Mouse (Mus musculus) liver, postnatal 0 days (tissue): Measurements from ENCODE around the gene Ano9. TPM values are rescaled to one million over a fixed set of nuclear protein-coding genes. Genes with fewer than 3 reads are reported as not detected.

ENCODE experiments used
- ATAC-seq: fragments of 200-750 bp; cut with Nextera tagmentation; 2 replicates; pipeline ENCODE4 v1.8.0; 2017; ENCODE audit warnings: mild to moderate bottlenecking, moderate library complexity
- DNase-seq: peaks from one replicate; pipeline ENCODE4 v3.0.0-alpha.2; 2016
- H3K27ac ChIP-seq: fragments of 300-500 bp; sonication (generic); 2 replicates; pipeline ENCODE4 v1.5.1; 2014; ENCODE audit warnings: antibody characterized with exemption, moderate library complexity, mild to moderate bottlenecking, low read depth
- H3K27me3 ChIP-seq: fragments of 300-500 bp; sonication (generic); 2 replicates; pipeline ENCODE4 v1.6.1; 2014; ENCODE audit warnings: low read length, control low read depth, mixed read lengths; ENCODE audit not compliant: insufficient read depth
- H3K36me3 ChIP-seq: fragments of 300-500 bp; sonication (generic); replicated peaks from 2 replicates; pipeline ENCODE4 v1.6.1; 2014; ENCODE audit warnings: mild to moderate bottlenecking, control low read depth, low read length, moderate library complexity, mixed read lengths; ENCODE audit not compliant: insufficient read depth
- H3K4me1 ChIP-seq: fragments of 300-500 bp; sonication (generic); 2 replicates; pipeline ENCODE4 v1.6.1; 2014; ENCODE audit warnings: antibody characterized with exemption, mild to moderate bottlenecking, control low read depth; ENCODE audit not compliant: insufficient read depth
- H3K4me2 ChIP-seq: fragments of 300-500 bp; sonication (generic); 2 replicates; pipeline ENCODE4 v1.6.1; 2014; ENCODE audit warnings: low read depth, mild to moderate bottlenecking, low read length, moderate library complexity, mixed read lengths
- H3K4me3 ChIP-seq: fragments of 300-500 bp; sonication (generic); 2 replicates; pipeline ENCODE4 v1.5.1; 2014; ENCODE audit warnings: low read depth, low read length
- H3K9ac ChIP-seq: fragments of 300-500 bp; sonication (generic); replicated peaks from 2 replicates; pipeline ENCODE4 v1.6.1; 2014; ENCODE audit warnings: mild to moderate bottlenecking, moderate library complexity
- H3K9me3 ChIP-seq: fragments of 300-500 bp; sonication (generic); 2 replicates; pipeline ENCODE4 v1.6.1; 2016; ENCODE audit warnings: mild to moderate bottlenecking, control low read depth, low read length, mixed read lengths
- CTCF ChIP-seq: sonication (generic); IDR thresholded peaks from 2 replicates; pipeline ENCODE4 v1.5.1; 2016; ENCODE audit warnings: antibody characterized with exemption, low read depth
- EP300 ChIP-seq: IDR thresholded peaks from 2 replicates; pipeline ENCODE4 v1.6.1; 2016; ENCODE audit warnings: antibody characterized with exemption, low read depth, mild to moderate bottlenecking
- WGBS: fragments of 180-500 bp; shearing (Covaris S2); extraction: QIAGEN DNeasy Blood & Tissue Kit; methylation state at CpG from one replicate; pipeline ENCODE4 v1.1.7; 2014; ENCODE audit not compliant: insufficient replicate concordance; 5-methylcytosine and 5-hydroxymethylcytosine counted together
- polyA plus RNA-seq: library from polyadenylated mRNA; unstranded; fragments of >200 nt; fragmentation: Nextera tagmentation; extraction: Ambion mirVana; gene quantifications from 2 replicates; pipeline ENCODE4 v1.2.1, GENCODE M21; 2015

Gene Ano9
- 1.4 and 1.8 TPM in 2 replicates for polyA plus RNA-seq

DNA sequence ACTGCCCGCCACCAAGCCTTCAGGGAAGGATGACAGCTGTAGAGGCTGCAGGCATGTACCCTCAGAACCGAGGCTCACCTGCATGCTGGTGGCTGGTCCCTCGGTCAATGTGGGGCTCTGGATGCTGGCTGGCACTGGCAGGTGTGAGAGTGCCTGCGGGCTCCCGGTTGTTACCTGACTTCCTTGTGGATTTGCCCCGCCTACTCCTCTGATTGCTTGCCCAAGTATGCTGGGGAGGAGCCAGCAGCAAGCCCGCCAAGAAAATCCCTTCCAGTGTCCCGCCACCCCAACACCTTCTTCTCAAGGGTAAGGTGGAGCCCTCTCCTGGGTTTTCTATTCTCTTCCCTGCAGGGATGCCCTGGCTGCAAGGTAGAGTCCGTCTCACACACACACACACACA lies at the start of gene Ano9:
Gene Ano9, minus strand, starts transcription at position 171 of the 400 bp plus-strand sequence.
- WGBS: 39% methylated on average over 9 of the region's 9 CpGs
- no peaks in the 10 kb centered on the region for H3K27me3 ChIP-seq
- H3K9ac ChIP-seq: no peak within 1 kb of the TSS
- ATAC-seq (no peak), DNase-seq (no peak)
- H3K9me3 ChIP-seq: no peaks in the 10 kb centered on the region
- H3K27ac ChIP-seq: no peak within 1 kb of the TSS
- no peak within 1 kb of the TSS for H3K4me2 ChIP-seq
- H3K36me3 ChIP-seq: no peaks in the 10 kb centered on the region
- no peak within 1 kb of the TSS for H3K4me3 ChIP-seq
- no peak for TF ChIP-seq EP300
- TF ChIP-seq CTCF: no peak
- peaks cover 34% of the 10 kb centered on the region for H3K4me1 ChIP-seq

DNA sequence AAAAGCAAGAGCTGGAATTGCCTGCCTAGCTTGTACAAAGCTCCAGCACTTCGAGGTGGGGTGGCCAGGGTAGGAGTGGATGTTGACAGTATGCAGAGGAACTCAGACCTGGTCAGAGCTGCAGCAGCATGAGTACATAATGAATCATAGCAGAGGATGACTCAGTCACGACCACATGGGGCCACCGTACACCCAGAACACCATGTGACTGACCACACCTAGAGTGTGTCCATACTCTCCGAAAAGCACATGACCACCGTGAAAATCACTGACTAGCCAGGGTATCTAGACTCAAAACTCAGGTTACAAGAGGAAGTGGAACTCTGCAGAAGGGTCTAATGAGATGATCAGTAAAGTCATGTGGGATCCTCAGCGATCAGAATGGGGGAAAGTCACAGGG lies 47.2 kb upstream of the Ano9 start:
- 57% methylated on average over 6 of the region's 6 CpGs for WGBS
- H3K36me3 ChIP-seq: peaks cover 51% of the 10 kb centered on the region
- no peak overlapping the region for H3K4me2 ChIP-seq
- DNase-seq (peak; percentile 21), ATAC-seq (peak; percentile 37; the same call in 1 of the 2 replicates)
- H3K27me3 ChIP-seq: no peaks in the 10 kb centered on the region
- H3K4me1 ChIP-seq: peaks cover 27% of the 10 kb centered on the region
- H3K4me3 ChIP-seq: no peak overlapping the region
- H3K9me3 ChIP-seq: no peaks in the 10 kb centered on the region
- no peak overlapping the region for H3K9ac ChIP-seq
- TF ChIP-seq EP300 (no peak), CTCF (no peak)
- H3K27ac ChIP-seq: no peak overlapping the region

DNA sequence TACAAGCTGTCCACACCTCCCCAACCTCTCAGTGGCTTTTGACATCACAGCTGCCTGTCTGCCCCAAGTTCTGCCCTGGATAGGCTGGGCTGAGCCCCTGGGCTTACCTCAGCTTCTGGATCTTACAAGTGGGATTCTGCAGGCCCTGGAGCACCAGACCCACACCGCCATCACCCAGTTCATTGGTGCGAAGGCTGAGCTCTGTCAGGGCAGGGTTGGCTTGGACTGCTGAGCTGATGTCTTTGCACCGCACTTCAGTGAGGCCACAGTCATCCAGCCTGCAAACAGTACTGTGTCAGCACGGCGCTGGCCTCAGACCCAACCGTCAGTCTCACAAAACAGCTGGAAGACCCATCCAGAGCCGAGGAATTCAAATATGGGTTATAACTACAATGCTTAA lies 46.8 kb upstream of the Ano9 start:
- H3K27me3 ChIP-seq: no peaks in the 10 kb centered on the region
- DNase-seq (peak; percentile 13), ATAC-seq (no peak)
- H3K36me3 ChIP-seq: peaks cover 56% of the 10 kb centered on the region
- no peaks in the 10 kb centered on the region for H3K9me3 ChIP-seq
- H3K4me3 ChIP-seq: no peak overlapping the region
- H3K27ac ChIP-seq: no peak overlapping the region
- H3K9ac ChIP-seq: no peak overlapping the region
- H3K4me1 ChIP-seq: peaks cover 23% of the 10 kb centered on the region
- no peak for TF ChIP-seq EP300
- no peak for TF ChIP-seq CTCF
- no peak overlapping the region for H3K4me2 ChIP-seq
- 92% methylated on average over 7 of the region's 7 CpGs for WGBS

DNA sequence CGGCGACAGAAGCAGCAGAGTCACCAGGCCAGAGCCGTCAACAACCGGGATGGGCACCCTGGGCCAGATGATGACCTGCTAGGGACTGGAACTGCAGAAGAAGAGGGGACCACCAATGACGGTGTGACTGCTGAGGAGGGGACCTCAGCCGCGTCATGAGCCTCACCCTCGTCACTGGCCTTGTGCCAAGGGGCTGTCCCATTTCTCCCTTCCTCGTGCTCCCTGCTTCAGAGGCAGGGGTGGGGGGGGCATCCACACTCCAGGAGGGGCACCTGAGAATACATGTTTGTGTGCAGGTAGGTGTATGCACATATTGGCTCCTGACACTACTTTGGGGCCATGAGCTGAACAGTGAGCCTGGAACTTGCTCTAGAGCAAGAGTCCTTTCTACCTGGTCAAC lies 37.8 kb upstream of the Ano9 start:
- Histone ChIP-seq H3K4me2 (no peak overlapping the region), H3K4me1 (no peaks in the 10 kb centered on the region), H3K27ac (no peak overlapping the region), H3K9me3 (no peaks in the 10 kb centered on the region), H3K36me3 (peaks cover 83% of the 10 kb centered on the region), H3K27me3 (no peaks in the 10 kb centered on the region), H3K9ac (no peak overlapping the region), H3K4me3 (no peak overlapping the region)
- 84% methylated on average over 9 of the region's 9 CpGs for WGBS
- TF ChIP-seq CTCF (no peak), EP300 (no peak)
- no peak for DNase-seq
- ATAC-seq: no peak

DNA sequence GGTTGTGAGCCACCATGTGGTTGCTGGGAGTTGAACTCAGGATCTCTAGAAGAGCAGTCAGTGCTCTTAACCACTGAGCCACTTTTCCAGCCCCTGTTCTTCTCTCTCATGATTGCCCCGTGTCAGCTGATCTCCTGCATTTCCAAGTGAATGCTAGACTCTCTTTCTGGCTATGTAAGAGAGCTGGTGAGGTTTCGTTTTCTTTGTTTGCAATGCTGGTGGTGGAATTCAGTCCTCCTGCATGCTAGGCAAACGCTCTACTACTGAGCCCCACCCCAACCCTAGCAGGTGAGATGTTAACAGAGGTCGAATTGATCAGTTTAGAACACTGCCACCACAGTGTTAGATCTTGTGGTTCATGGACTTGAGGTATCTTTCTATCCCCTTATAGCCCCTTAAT lies 31.0 kb upstream of the Ano9 start:
- Histone ChIP-seq H3K27me3 (no peaks in the 10 kb centered on the region), H3K36me3 (peaks cover 82% of the 10 kb centered on the region), H3K4me2 (no peak overlapping the region), H3K9me3 (no peaks in the 10 kb centered on the region), H3K27ac (no peak overlapping the region), H3K4me3 (no peak overlapping the region), H3K4me1 (peaks cover 8% of the 10 kb centered on the region), H3K9ac (no peak overlapping the region)
- WGBS: 75% methylated on average over 4 of the region's 4 CpGs
- ATAC-seq: no peak
- no peak for TF ChIP-seq EP300
- no peak for TF ChIP-seq CTCF
- no peak for DNase-seq

DNA sequence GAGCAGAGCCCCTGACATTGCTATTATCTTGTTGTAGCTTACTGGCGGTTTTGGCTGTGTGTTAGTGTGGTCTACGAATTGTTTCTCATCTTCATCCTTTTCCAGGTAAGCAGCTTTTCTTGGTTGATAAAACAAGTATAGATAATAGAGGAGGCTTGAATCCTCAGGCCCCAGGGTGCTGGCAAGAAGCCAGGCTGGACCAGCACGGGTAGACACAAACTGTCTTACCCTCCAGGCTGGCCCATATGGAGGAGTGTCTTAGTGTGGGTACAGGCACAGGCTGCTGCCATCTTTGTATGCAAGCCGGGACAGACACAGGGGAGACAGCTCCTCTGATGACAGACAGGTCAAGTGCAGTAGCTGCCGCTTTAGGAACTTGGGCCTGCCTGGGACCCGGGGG lies 29.4 kb upstream of the Ano9 start:
- TF ChIP-seq EP300 (no peak), CTCF (no peak)
- peaks cover 8% of the 10 kb centered on the region for H3K4me1 ChIP-seq
- DNase-seq (no peak), ATAC-seq (no peak)
- no peak overlapping the region for H3K4me3 ChIP-seq
- H3K4me2 ChIP-seq: peak overlapping the region; percentile 4; the same call in 1 of the 2 replicates
- no peaks in the 10 kb centered on the region for H3K9me3 ChIP-seq
- H3K27me3 ChIP-seq: no peaks in the 10 kb centered on the region
- 0 out of 2 replicates have a peak overlapping the region, but pooled peaks have one; percentile 13 for H3K9ac ChIP-seq
- WGBS: 72% methylated on average over 6 of the region's 6 CpGs
- no peak overlapping the region for H3K27ac ChIP-seq
- peaks cover 81% of the 10 kb centered on the region for H3K36me3 ChIP-seq

DNA sequence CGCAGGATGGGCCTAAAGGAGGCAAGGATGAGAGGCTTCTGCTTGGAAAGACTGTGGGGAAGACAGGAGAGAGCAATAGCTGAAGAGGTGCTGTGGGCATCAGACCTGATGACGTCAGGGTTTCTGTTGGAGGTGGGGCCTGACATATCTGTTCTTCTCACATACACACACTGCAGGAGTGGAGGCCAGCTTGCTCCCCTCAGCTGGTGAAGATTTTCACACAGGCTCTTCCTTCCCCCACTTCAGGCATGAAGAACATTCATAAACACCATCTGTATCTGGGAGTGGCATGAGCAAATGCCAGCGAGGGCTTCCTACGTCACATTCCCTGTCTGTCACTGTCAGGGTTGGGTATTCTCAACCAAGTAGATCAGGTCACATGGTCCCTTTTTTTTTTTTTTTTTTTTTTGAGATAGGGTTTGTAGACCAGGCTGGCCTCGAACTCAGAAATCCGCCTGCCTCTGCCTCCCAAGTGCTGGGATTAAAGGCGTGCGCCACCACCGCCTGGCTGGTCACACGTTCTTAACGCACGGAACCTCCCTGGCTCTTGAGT lies 28.5 kb upstream of the Ano9 start:
- Histone ChIP-seq H3K9me3 (no peaks in the 10 kb centered on the region), H3K36me3 (peaks cover 78% of the 10 kb centered on the region), H3K4me3 (no peak overlapping the region), H3K27me3 (no peaks in the 10 kb centered on the region), H3K9ac (no peak overlapping the region), H3K4me2 (no peak overlapping the region), H3K27ac (peak overlapping the region; percentile 61), H3K4me1 (peaks cover 9% of the 10 kb centered on the region)
- no peak; the same call in 1 of the 2 replicates for TF ChIP-seq EP300
- no peak for TF ChIP-seq CTCF
- DNase-seq (peak; percentile 59), ATAC-seq (peak; percentile 89)
- 79% methylated on average over 12 of the region's 12 CpGs for WGBS
